Mouse (Mus musculus) frontal cortex, postnatal 14 days (tissue): Measurements from ENCODE around the gene Thy1.
A peak's percentile ranks its signal among the peaks of the same experiment; 100 is the strongest.

ENCODE experiments used
- DNase-seq, 2 experiments: peaks; one replicate each; pipeline ENCODE4 v3.0.0; 2022; ENCODE audit warnings: low spot score in 2 of 2

The Thy1 gene

GRCm38 (mm10) chr9:44042836-44043707 lies at the start of gene Thy1:
TSS of gene Thy1 (plus strand) at chr9:44043384.
- DNase-seq: peak; percentile 57 to 67

DNA sequence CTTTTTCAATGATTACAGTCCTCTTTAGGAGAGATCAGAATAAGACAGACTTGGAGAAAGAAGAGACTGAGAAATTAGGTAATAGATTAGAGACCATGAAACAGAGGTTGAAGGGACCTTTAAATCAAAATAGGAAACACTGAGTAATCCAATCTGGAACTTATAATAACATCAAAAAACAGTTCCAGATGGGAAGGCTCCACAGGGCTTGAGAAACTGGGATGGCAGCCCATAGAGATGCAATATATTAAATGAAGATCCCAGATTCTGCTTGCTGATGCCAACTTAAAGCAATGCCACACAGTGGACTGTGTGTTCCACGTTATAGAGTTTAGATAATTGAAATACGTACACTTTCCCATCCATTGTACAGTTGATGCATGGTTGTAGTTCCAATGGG lies 45.5 kb upstream of the Thy1 start:
- no peak for DNase-seq

DNA sequence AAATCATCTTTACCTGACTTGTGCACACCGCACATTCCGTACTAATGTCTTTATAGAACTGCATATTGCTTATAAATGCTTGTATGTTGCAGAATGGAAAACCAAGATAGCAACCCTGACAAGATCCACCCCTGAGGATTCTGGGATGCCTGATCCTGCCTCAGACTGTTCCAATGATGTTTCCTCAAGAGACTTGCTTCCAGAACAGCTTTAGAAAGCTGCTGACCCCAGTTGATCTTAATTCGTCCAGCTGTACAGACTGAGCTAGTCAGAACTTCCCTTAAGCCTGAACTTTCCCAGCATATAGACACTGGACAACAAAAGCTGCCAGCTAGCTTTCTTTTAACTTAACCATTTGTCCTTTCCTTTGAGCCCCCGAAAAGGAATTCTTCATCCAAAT lies 44.3 kb upstream of the Thy1 start:
- DNase-seq: no peak

DNA sequence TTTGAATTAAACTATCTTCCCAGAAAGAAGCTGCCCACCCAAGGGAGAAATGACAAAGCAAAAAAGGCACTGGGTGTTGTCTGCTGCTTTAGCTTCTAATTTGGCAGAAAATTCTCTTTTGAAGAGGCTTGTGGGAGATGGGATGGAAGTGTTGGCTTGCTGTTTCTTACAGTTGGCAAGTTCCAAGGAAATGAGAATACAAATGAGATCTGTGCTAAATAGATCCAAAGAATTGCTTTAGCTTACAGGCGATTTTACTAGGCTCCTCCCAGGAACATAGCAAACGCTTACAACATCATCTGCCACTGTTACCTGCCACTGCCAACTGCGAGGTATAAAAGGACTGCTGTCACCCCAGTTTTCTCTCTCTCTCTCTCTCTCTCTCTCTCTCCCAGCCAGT lies 38.8 kb upstream of the Thy1 start:
- no peak for DNase-seq

- no peak for DNase-seq
These were observed 37.9 kb upstream of the Thy1 start for GRCm38 (mm10) chr9:44005305-44005704.

DNA sequence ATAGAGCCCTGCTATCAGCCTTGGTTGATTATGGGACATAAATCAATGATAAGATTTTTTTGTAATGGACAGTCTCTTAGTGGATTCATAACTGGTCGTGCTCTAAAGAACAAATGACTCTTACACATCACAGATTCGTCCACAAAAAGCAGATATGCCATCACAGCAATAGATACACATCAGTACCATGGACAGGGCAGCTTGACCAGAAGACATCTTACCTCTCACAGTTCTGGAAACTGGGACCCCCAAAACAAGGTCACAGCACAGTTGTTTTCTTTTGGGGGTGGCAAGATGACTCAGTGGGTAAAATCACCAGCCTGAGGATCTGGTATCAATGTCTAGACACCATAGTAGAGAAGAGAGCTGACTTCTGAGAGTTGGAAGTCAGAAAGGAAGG lies 35.9 kb upstream of the Thy1 start:
- DNase-seq: no peak

- DNase-seq: no peak
These were observed 35.2 kb upstream of the Thy1 start for GRCm38 (mm10) chr9:44007991-44008390.

GRCm38 (mm10) chr9:44010900-44011299 lies 32.3 kb upstream of the Thy1 start:
- no peak for DNase-seq

- DNase-seq: no peak
These were observed 31.5 kb upstream of the Thy1 start for GRCm38 (mm10) chr9:44011668-44012067.

GRCm38 (mm10) chr9:44012164-44012563 lies 31.0 kb upstream of the Thy1 start:
- DNase-seq: no peak

- peak in 1 of 2 experiments; percentile 19 for DNase-seq
These were observed 30.4 kb upstream of the Thy1 start for GRCm38 (mm10) chr9:44012761-44013301.

DNA sequence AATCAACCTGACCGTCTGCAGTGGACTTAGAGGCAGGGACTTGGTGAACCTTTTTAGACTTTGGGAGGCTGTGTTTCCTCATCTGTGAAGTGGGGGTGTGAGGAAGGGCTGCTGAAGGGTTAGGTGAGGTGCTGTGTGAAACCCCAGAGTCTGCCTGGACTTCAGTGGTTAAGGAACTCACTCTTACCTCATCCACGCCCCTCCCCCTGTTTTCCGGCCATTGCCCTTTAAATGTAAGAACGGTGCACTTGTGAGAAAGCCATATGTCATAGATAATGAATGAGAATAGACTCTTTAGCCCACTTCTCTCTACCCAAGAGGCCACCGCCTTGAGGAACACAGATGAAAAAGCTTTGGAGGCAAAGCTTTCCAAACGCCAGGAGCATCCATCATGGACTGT lies 29.4 kb upstream of the Thy1 start:
- DNase-seq: no peak

DNA sequence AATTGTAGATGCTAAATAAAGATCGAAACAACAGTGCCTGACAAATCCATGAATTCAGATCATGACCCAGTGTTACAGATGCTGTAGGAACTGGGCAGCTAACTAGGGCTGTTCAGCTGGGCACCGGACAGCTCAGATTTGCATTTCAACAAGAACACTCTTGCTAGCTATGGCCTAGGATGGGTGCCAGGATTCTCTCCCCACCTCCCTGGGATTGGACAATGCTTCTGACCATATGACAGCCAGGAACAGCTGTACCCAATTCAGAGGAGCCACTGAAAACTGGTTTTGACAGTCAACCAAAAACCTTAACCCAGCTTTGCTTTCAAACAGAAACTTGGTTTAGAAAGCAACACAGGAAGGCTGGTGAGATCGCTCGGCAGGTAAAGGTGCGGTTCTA lies 26.9 kb upstream of the Thy1 start:
- no peak for DNase-seq

GRCm38 (mm10) chr9:44017846-44018245 lies 25.3 kb upstream of the Thy1 start:
- no peak for DNase-seq

GRCm38 (mm10) chr9:44020001-44020400 lies 23.2 kb upstream of the Thy1 start:
- no peak for DNase-seq

- no peak for DNase-seq
These were observed 20.9 kb upstream of the Thy1 start for GRCm38 (mm10) chr9:44022100-44022847.

DNA sequence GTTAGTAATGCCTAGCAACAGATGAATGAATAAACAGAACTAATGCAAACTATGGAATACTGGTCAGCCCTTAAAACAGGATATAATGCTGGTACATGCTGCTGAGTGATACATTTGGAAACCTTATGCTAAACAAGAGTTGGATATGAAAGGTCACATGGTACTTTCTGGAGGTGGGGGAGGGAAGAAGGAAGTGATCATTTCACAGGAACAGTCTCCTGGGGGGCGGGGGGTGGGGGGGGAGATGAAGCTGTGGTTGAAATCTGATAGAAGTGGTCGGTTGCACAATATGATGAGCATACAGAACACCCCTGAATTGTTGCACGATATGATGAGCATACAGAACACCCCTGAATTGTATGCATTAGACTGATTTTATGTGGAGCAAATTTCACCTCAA lies 19.1 kb upstream of the Thy1 start:
- DNase-seq: no peak

GRCm38 (mm10) chr9:44029580-44030236 lies 13.5 kb upstream of the Thy1 start:
- no peak for DNase-seq

GRCm38 (mm10) chr9:44030646-44031045 lies 12.5 kb upstream of the Thy1 start:
- no peak for DNase-seq

DNA sequence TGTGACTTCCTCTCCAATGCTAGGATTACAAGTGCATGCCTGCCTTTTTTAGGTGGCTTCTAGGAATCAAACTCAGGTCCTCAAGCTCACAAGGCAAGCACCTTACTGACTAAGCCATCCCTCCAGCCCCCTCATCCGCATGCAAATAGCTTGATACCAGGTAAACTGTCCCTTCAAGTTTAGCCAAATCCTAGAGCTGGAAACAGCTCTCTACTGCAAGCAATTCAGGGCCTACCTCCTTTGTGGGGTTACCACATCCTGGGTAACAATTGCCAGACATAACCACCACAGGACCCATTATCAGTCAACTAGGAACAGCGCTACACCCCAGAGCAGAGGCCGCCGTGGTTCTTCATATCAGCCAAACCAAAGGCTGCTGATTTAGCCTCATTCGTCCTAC lies 12.1 kb upstream of the Thy1 start:
- no peak for DNase-seq

GRCm38 (mm10) chr9:44031946-44032345 lies 11.2 kb upstream of the Thy1 start:
- no peak for DNase-seq

DNA sequence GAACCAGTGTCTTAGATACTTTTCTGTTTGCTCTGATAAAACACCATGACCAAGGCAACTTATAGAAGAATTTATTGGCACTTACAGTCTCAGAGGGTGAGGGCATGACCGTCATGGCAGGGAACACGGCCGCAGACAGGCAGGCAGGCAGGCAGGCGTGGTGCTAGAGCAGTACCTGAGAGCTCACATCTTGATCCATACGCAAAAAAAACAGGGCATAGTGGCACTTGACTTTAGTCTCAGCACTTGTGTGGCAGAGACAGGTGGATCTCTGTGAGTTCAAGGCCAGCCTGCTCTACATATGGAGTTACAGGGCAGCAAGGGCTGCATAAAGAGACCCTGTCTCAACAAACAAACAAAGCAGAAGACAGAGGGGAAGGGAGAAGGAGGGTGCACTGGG lies 9.9 kb upstream of the Thy1 start:
- no peak for DNase-seq
